Mouse (Mus musculus): Measurements from ENCODE around the gene Phb2. TPM values are rescaled to one million over a fixed set of nuclear protein-coding genes. Genes with fewer than 3 reads are reported as not detected.

Phb2 gene
- polyA plus RNA-seq, 1 experiment from 2014 or later = 327 TPM

GRCm38 (mm10) chr6:124731038-124731437 is 18.9 kb downstream of the Phb2 start:
- no peak for ATAC-seq (ENCODE audit: borderline replicate concordance, extremely low read depth, low FRiP score, low TSS enrichment)
- WGBS = 78% methylated on average over 7 of the region's 7 CpGs

DNA sequence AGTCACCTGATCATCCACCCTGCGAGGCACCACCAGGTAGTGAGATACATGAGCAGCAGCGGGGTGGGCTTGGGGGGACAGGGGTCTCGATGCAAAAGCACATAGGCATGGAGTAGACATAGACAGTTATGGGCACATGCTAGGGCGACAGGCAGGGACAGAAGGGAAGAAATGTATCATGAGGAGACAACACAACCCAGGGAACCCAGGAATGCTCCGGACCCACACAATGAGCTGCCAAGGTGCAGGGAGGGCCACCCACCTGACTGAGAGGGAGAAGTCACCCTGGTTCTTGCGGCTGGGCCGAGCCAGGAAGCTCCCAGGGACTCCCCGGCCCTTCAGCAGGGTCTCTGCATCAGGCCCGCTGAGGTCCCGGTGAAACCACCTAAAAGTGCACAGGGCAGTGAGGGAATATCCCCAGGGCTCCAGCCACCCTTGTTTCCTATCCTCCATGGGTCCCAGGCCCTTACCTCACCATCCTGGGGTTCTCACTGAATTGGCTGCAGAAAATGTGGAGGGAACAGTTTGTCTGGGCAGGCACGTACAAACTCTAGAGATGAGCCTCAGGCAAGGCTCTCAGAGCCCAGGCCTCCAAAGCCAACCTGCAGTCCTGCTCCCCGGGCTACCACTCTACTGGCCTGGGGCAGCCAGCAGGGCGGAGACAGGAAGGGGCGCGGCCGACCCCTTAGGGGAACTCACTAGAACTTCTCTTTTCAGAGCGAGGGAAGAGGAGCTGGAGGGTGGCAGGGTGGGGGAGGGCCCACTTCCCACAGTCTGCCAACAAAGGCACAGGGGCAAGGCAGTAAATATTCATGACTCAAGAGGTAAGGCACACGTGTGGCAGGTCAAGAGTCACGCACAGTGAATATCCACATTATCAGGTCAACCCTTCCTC is 20.6 kb downstream of the Phb2 start:
- peak; percentile 47; the same call in 1 of the 2 replicates for ATAC-seq (ENCODE audit: borderline replicate concordance, extremely low read depth, low FRiP score, low TSS enrichment)
- peak overlapping the region; percentile 36; the same call in 1 of the 2 replicates for H3K27ac ChIP-seq
- WGBS = 52% methylated on average over 19 of the region's 19 CpGs
- no peaks in the 10 kb centered on the region for H3K9me3 ChIP-seq
- peak overlapping the region; percentile 28 for H3K4me2 ChIP-seq
- peaks cover 11% of the 10 kb centered on the region for H3K4me1 ChIP-seq
- no peaks in the 10 kb centered on the region for H3K27me3 ChIP-seq
- H3K36me3 ChIP-seq = no peaks in the 10 kb centered on the region
- peak overlapping the region; percentile 14 for H3K4me3 ChIP-seq
- peak overlapping the region; percentile 14; the same call in 1 of the 2 replicates for H3K9ac ChIP-seq

More at GRCm38 (mm10) chr6:124731038-124731437, 18.9 kb downstream of the Phb2 start:
- H3K4me3 ChIP-seq = no peak overlapping the region
- no peak overlapping the region for H3K9ac ChIP-seq
- H3K27me3 ChIP-seq = no peaks in the 10 kb centered on the region
- H3K4me2 ChIP-seq = no peak overlapping the region
- H3K4me1 ChIP-seq = peaks cover 10% of the 10 kb centered on the region
- H3K36me3 ChIP-seq = no peaks in the 10 kb centered on the region
- no peak overlapping the region for H3K27ac ChIP-seq
- H3K9me3 ChIP-seq = no peaks in the 10 kb centered on the region

- peaks cover 26% of the 10 kb centered on the region for H3K4me1 ChIP-seq
- H3K4me2 ChIP-seq = no peak overlapping the region
- H3K27me3 ChIP-seq = no peaks in the 10 kb centered on the region
- no peak for ATAC-seq (ENCODE audit: borderline replicate concordance, extremely low read depth, low FRiP score, low TSS enrichment)
- no peaks in the 10 kb centered on the region for H3K9me3 ChIP-seq
- 83% methylated on average over 3 of the region's 3 CpGs for WGBS
- H3K4me3 ChIP-seq = no peak overlapping the region
- no peaks in the 10 kb centered on the region for H3K36me3 ChIP-seq
- no peak overlapping the region for H3K27ac ChIP-seq
- no peak overlapping the region for H3K9ac ChIP-seq
Observed at GRCm38 (mm10) chr6:124734417-124734816, 22.3 kb downstream of the Phb2 start.

GRCm38 (mm10) chr6:124737040-124737439 is 24.9 kb downstream of the Phb2 start:
- Histone ChIP-seq H3K4me1 (peaks cover 40% of the 10 kb centered on the region), H3K27me3 (no peaks in the 10 kb centered on the region), H3K9ac (no peak overlapping the region), H3K4me3 (no peak overlapping the region), H3K36me3 (no peaks in the 10 kb centered on the region), H3K9me3 (no peaks in the 10 kb centered on the region), H3K4me2 (no peak overlapping the region), H3K27ac (no peak overlapping the region)
- WGBS = 79% methylated on average over 11 of the region's 11 CpGs
- no peak for ATAC-seq (ENCODE audit: borderline replicate concordance, extremely low read depth, low FRiP score, low TSS enrichment)

GRCm38 (mm10) chr6:124738511-124739023 is 26.4 kb downstream of the Phb2 start, which contains the start of gene Ptpn6:
TSS of gene Ptpn6 (minus strand) at chr6:124738714.
- H3K9me3 ChIP-seq = no peaks in the 10 kb centered on the region
- H3K27me3 ChIP-seq = no peaks in the 10 kb centered on the region
- peaks cover 11% of the 10 kb centered on the region for H3K36me3 ChIP-seq
- peak within 1 kb of the TSS; percentile 84 for H3K4me2 ChIP-seq
- 27% methylated on average over 15 of the region's 15 CpGs for WGBS
- peak within 1 kb of the TSS; percentile 16; the same call in 1 of the 2 replicates for H3K9ac ChIP-seq
- peak; percentile 40 for ATAC-seq (ENCODE audit: borderline replicate concordance, extremely low read depth, low FRiP score, low TSS enrichment)
- peaks cover 31% of the 10 kb centered on the region for H3K4me1 ChIP-seq
- H3K27ac ChIP-seq = peak within 1 kb of the TSS; percentile 99
- H3K4me3 ChIP-seq = peak within 1 kb of the TSS; percentile 11; the same call in 1 of the 2 replicates

DNA sequence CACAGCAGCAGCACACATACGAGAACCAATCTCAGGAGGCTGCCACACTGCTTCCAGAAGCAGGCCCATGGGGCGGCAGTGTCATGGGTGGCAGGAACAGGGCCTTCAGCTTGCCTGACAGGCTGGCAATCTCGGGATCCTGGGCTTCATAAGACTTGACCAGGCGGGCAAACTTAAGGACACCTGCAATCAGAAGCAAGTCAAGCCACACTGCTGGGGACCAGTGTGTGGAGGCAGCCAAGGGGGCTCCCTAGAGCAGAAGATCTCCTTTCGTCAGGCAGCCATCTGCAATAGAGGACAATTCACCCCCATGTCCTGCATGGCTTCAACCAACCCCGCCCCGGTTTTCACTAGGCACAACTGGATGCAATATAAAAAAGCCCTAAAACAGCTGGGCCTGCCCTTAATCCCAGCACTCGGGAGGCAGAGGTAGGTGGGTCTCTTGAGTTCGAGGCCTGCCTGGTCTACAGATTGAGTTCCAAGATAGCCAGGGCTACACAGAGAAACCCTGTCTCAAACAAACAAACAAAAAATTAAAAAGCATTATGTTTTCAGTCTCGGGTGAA is 27.2 kb downstream of the Phb2 start:
- H3K4me2 ChIP-seq = peak overlapping the region; percentile 84; the same call in 1 of the 2 replicates
- H3K27me3 ChIP-seq = no peaks in the 10 kb centered on the region
- H3K9me3 ChIP-seq = no peaks in the 10 kb centered on the region
- H3K4me1 ChIP-seq = peaks cover 31% of the 10 kb centered on the region
- H3K9ac ChIP-seq = peak overlapping the region; percentile 16; the same call in 1 of the 2 replicates
- peaks cover 18% of the 10 kb centered on the region for H3K36me3 ChIP-seq
- 81% methylated on average over 10 of the region's 10 CpGs for WGBS
- H3K4me3 ChIP-seq = no peak overlapping the region
- ATAC-seq (ENCODE audit: borderline replicate concordance, extremely low read depth, low FRiP score, low TSS enrichment) = no peak
- H3K27ac ChIP-seq = peak overlapping the region; percentile 99

DNA sequence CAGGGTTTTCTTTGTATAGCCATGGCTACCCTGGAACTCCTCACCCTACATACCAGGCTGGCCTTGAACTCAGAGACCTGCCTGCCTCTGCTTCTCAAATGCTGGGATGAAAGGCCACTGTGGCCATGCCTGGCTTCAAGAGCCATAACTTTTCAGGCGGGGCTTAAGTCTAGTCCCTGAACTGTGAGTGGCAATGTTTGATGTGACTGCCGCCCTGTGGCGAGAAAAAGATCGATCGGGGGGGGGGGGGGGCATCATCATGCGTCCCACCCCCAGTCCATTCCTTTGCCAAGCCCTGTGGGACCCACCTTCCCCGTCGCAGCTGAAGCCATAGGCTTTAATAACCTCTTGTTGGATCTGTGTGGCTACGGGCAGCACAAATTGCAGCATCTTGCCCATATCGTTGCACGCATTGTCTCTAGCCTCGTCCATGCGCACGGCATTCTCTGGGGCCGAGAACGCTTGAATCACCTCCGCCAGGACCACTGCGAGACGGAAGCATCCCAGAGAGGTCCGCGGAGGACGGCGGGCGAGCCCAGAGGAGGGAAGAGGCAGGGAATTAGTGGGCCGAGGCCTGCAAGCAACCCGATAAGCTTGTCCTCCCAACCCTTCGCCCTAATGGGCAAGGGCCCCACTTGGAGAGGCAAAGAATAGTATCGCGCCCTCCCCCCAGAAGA is 28.2 kb downstream of the Phb2 start:
- peak; percentile 8 for ATAC-seq (ENCODE audit: borderline replicate concordance, extremely low read depth, low FRiP score, low TSS enrichment)
- Histone ChIP-seq H3K9me3 (no peaks in the 10 kb centered on the region), H3K4me1 (peaks cover 34% of the 10 kb centered on the region), H3K36me3 (peaks cover 27% of the 10 kb centered on the region), H3K27ac (peak overlapping the region; percentile 99), H3K4me2 (peak overlapping the region; percentile 84), H3K4me3 (peak overlapping the region; percentile 63), H3K27me3 (no peaks in the 10 kb centered on the region), H3K9ac (peak overlapping the region; percentile 89)
- WGBS = 0% methylated on average over 29 of the region's 29 CpGs

DNA sequence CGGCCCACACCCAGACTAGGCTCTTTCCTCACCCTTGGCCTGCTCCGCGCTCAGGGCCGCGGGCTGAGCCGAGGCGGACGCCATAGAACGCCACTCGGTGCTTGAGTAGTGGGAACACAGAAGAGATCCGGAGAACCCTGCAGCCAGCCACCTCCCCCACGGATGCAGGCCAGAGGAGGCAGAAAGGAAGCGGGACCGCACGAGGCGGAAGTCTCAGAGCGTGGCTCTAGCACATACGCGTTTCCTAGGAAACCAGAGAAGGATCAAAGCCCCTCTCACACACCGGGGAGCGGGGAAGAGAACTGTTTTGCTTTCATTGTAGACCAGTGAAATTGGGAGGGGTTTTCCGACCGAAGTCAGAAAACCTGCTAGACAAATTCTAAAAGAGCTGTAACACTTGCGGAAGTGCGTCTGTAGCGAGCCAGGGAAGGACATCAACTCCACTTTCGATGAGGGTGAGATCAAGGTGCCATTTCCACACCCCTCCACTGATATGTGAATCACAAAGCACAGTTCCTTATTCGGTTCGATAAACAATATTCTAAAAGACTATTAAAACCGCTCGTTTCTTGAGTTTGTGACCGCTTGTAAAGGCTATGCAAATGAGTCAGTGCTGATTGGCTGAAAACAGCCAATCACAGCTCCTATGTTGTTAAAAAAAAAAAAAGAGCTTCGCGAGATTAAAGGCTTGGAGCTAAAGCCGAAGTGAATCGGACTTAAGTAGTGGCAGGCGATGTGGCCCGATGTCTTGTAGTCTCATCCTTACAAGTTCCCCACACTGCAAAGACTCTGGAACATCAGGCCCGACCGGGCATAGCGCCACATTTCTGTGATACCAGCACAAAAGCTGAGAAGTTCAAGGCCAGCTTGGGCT is 29.0 kb downstream of the Phb2 start, which contains the start of gene Grcc10:
Gene Grcc10, minus strand, starts transcription at position 487 of the 874 bp plus-strand sequence.
- Histone ChIP-seq H3K4me2 (peak within 1 kb of the TSS; percentile 84), H3K9ac (peak within 1 kb of the TSS; percentile 89), H3K4me3 (peak within 1 kb of the TSS; percentile 63), H3K27ac (peak within 1 kb of the TSS; percentile 99), H3K36me3 (peaks cover 27% of the 10 kb centered on the region), H3K9me3 (no peaks in the 10 kb centered on the region), H3K27me3 (no peaks in the 10 kb centered on the region), H3K4me1 (peaks cover 37% of the 10 kb centered on the region)
- peak; percentile 86 for ATAC-seq (ENCODE audit: borderline replicate concordance, extremely low read depth, low FRiP score, low TSS enrichment)
- 0% methylated on average over 41 of the region's 41 CpGs for WGBS

DNA sequence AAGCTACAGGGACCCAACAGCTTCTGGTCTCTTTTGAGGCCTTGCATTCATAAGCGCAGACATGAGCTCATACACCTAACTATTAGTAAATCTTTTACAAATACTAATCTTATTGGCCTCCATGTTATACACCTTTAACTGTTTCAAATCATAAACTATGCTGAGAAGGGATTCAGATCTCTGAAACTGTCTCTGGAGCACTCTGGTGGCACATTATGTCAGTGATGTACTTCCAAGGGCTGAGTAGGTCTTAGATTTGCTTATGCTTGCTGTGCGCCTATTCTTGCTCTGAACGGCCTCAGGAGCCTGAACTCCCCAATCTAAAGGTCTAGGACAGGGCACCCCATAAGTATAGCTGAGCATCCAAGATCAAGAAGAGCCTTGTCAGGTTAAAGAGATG is 29.7 kb downstream of the Phb2 start:
- H3K36me3 ChIP-seq = peaks cover 31% of the 10 kb centered on the region
- H3K27ac ChIP-seq = peak overlapping the region; percentile 99
- H3K4me1 ChIP-seq = peaks cover 44% of the 10 kb centered on the region
- peak overlapping the region; percentile 63 for H3K4me3 ChIP-seq
- H3K9ac ChIP-seq = peak overlapping the region; percentile 89
- no peaks in the 10 kb centered on the region for H3K27me3 ChIP-seq
- no peaks in the 10 kb centered on the region for H3K9me3 ChIP-seq
- ATAC-seq (ENCODE audit: borderline replicate concordance, extremely low read depth, low FRiP score, low TSS enrichment) = no peak
- peak overlapping the region; percentile 84 for H3K4me2 ChIP-seq
- 62% methylated on average over 3 of the region's 3 CpGs for WGBS

- ATAC-seq (ENCODE audit: borderline replicate concordance, extremely low read depth, low FRiP score, low TSS enrichment) = no peak
- Histone ChIP-seq H3K36me3 (peaks cover 42% of the 10 kb centered on the region), H3K27me3 (no peaks in the 10 kb centered on the region), H3K27ac (no peak overlapping the region), H3K4me1 (peaks cover 45% of the 10 kb centered on the region), H3K4me3 (no peak overlapping the region), H3K9ac (no peak overlapping the region), H3K9me3 (no peaks in the 10 kb centered on the region), H3K4me2 (no peak overlapping the region)
- WGBS = 85% methylated on average over 15 of the region's 15 CpGs
Observed at GRCm38 (mm10) chr6:124742839-124743514, 30.8 kb downstream of the Phb2 start.

All from lung, embryonic 15.5 days (tissue).